Mouse (Mus musculus): ENCODE data around the gene Sh3pxd2a.

GRCm38 (mm10) chr19:47292451-47292951 lies 171.7 kb downstream of the Sh3pxd2a start:
- TF ChIP-seq CTCF (IDR thresholded peaks at IDR 0.05; ENCODE audit: low read depth): no peak
- TF ChIP-seq EP300 (IDR thresholded peaks at IDR 0.05; ENCODE audit: low read depth): no peak

Data from heart, postnatal 0 days (tissue).